In the genomic region with DNA sequence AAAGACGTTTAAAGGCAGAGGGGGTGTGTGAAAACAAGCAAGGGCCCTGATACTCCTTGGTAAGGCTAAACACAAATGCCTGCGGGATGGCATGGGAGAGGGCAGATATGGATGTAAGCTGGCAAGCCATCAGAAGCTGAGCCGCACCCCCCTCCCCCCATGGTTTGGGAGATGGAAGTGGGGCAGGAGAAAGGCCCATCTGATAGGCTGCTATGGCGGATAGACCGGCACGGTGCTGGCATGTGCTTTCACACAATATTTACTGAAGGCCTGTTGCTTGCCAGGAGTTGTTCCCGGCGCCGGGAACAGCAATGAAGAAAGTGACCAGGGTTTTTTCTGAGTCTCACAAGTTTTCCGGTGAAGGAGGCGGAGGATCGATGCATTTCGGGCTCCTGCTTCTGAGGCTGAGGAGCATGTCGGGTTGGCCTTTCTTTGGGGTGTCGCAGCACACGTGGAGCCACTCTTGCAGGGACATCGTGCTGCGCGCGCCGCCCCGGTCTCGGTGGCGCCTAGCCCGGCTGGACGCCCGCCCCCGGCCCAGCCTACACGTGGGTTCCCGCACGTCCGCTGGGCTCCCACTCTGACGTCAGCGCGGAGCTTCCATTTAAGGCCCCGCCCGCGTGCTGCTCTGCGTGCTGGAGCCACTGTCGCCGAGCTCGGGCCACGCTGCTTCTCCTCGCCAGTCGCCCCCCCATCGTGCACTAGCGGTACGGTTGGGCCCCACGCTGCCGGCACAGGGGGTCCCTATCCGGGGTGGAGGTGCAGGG, we compare ENCODE assay signal across 8 mouse cellular contexts. TPM values are rescaled to one million over a fixed set of nuclear protein-coding genes. Genes with fewer than 3 reads are reported as not detected.
DNase-seq lines count a peak whose midpoint lies in the region; ATAC-seq and TF ChIP-seq lines count a peak whose summit lies in the region.

No protein-coding gene starts in this region.

- peak; percentile 78 for ATAC-seq in activated CD4-positive, CD25-positive, alpha-beta regulatory T cell, adult 4 months
- peak; percentile 78 for ATAC-seq in megakaryocyte, adult 5-6 weeks (ENCODE audit: poor library complexity, severe bottlenecking)

- H3K4me3 ChIP-seq in cortical plate, adult 2 months (ENCODE audit: insufficient read depth, low read length), result peak overlapping the region; percentile 98

- peaks cover 2% of the 10 kb centered on the region; the same call in 1 of the 2 replicates for H3K4me1 ChIP-seq in cortical plate, adult 2 months (ENCODE audit: control insufficient read depth, insufficient read depth, low read length)

- TF ChIP-seq POLR2A in cortical plate, adult 2 months (IDR thresholded peaks at IDR 0.05; ENCODE audit: extremely low read depth, insufficient read depth, low read length), result peak; percentile 97

- peak; percentile 92 to 94 for DNase-seq in gastrocnemius, adult 8-10 months (ENCODE audit: low spot score in 2 of 2)
- DNase-seq in hindlimb bud, embryonic 11.5 days (ENCODE audit: extremely low spot score, low read depth, low spot score), result peak; percentile 52
- DNase-seq in left cerebral cortex, adult 8-10 months (ENCODE audit: low spot score in 2 of 2), result peak; percentile 82 to 89
- DNase-seq in right cerebral cortex, adult 18-20 months, result peak; percentile 93
- peak; percentile 91 for DNase-seq in urinary bladder, adult 2 months (ENCODE audit: low spot score)

- no peak for TF ChIP-seq CTCF in cortical plate, adult 2 months (IDR thresholded peaks at IDR 0.05; ENCODE audit: extremely low read depth, insufficient read depth, low read length)

- peak overlapping the region; percentile 93 for H3K27ac ChIP-seq in cortical plate, adult 2 months (ENCODE audit: insufficient read depth, low read length)

RNA-seq across cellular contexts. Expression of a gene that starts 4.1 kb away (rescaled TPM):
- 1,000 to 10,000 TPM; 1,036 to 1,248 TPM for polyA plus RNA-seq in activated CD4-positive, CD25-positive, alpha-beta regulatory T cell, adult 4 months (2017; shearing (Covaris generic))
- polyA plus RNA-seq in cortical plate, adult 2 months (2012; rRNA removed), result 392 and 402 TPM in 2 replicates
- 1,000 to 10,000 TPM; 2,911 to 3,222 (median 3,007) TPM for total RNA-seq in gastrocnemius, adult 8-10 months (2022)
- 100 to 1,000 TPM; 313 to 352 (median 334) TPM for total RNA-seq in left cerebral cortex, adult 8-10 months (2022)
- total RNA-seq in megakaryocyte, adult 5-6 weeks (2015), result 278 and 286 TPM in 2 replicates
- 212 and 223 TPM in 2 replicates for total RNA-seq in megakaryocyte, adult 5-6 weeks (2017)
- polyA plus RNA-seq in urinary bladder, adult 2 months (2012; rRNA removed), result 354 and 368 TPM in 2 replicates

RNA-seq across cellular contexts. Expression of a gene that starts 15.6 kb away (rescaled TPM):
- polyA plus RNA-seq in activated CD4-positive, CD25-positive, alpha-beta regulatory T cell, adult 4 months (2017; shearing (Covaris generic)), result not detected
- polyA plus RNA-seq in cortical plate, adult 2 months (2012; rRNA removed), result 0.08 TPM in 1 of 2 replicates, not detected in the other
- total RNA-seq in gastrocnemius, adult 8-10 months (2022), result not detected
- total RNA-seq in left cerebral cortex, adult 8-10 months (2022), result not detected
- 2.3 and 2.9 TPM in 2 replicates for total RNA-seq in megakaryocyte, adult 5-6 weeks (2015)
- total RNA-seq in megakaryocyte, adult 5-6 weeks (2017), result 1.0 TPM in 1 of 2 replicates, not detected in the other
- polyA plus RNA-seq in urinary bladder, adult 2 months (2012; rRNA removed), result not detected in 2 replicates

RNA-seq across cellular contexts. Expression of a gene that starts 49.5 kb away (rescaled TPM):
- polyA plus RNA-seq in activated CD4-positive, CD25-positive, alpha-beta regulatory T cell, adult 4 months (2017; shearing (Covaris generic)), result 10 to 100 TPM; 22.9 to 23.4 TPM
- 30.1 TPM in 2 replicates for polyA plus RNA-seq in cortical plate, adult 2 months (2012; rRNA removed)
- 10 to 100 TPM; 14.7 to 18.4 (median 16.6) TPM for total RNA-seq in gastrocnemius, adult 8-10 months (2022)
- 10 to 100 TPM; 35.7 to 41.7 (median 37.8) TPM for total RNA-seq in left cerebral cortex, adult 8-10 months (2022)
- total RNA-seq in megakaryocyte, adult 5-6 weeks (2015), result 36.6 and 40.0 TPM in 2 replicates
- 70.2 and 74.8 TPM in 2 replicates for total RNA-seq in megakaryocyte, adult 5-6 weeks (2017)
- polyA plus RNA-seq in urinary bladder, adult 2 months (2012; rRNA removed), result 27.8 and 30.3 TPM in 2 replicates

RNA-seq across cellular contexts. Expression of a gene that starts 49.5 kb away (rescaled TPM):
- polyA plus RNA-seq in activated CD4-positive, CD25-positive, alpha-beta regulatory T cell, adult 4 months (2017; shearing (Covaris generic)), result 10 to 100 TPM; 17.6 to 17.8 TPM
- polyA plus RNA-seq in cortical plate, adult 2 months (2012; rRNA removed), result 16.7 and 17.1 TPM in 2 replicates
- total RNA-seq in gastrocnemius, adult 8-10 months (2022), result 10 to 100 TPM; 12.2 to 17.4 (median 14.0) TPM
- total RNA-seq in left cerebral cortex, adult 8-10 months (2022), result 10 to 100 TPM; 13.8 to 19.3 (median 16.5) TPM
- 26.0 and 27.1 TPM in 2 replicates for total RNA-seq in megakaryocyte, adult 5-6 weeks (2015)
- 58.8 and 61.3 TPM in 2 replicates for total RNA-seq in megakaryocyte, adult 5-6 weeks (2017)
- polyA plus RNA-seq in urinary bladder, adult 2 months (2012; rRNA removed), result 22.3 and 23.1 TPM in 2 replicates

Comparison
In these comparisons a context has a peak if more than half of its experiments do, and no peak if none do; other contexts are left out.
1. Peak in every context shown above with its lines: DNase-seq, ATAC-seq, H3K4me3 ChIP-seq and H3K27ac ChIP-seq.
2. RNA of a gene that starts 4.1 kb away (total RNA-seq): 2,911 to 3,222 TPM in gastrocnemius, adult 8-10 months; 313 to 352 TPM in left cerebral cortex, adult 8-10 months and 212 to 286 TPM in megakaryocyte, adult 5-6 weeks; every median in the first group is over 4 times any median in the second.